Mouse (Mus musculus) naive thymus-derived CD4-positive, alpha-beta T cell, adult 2 months (primary cell): ENCODE results near the gene Ube2g1.
A peak's percentile ranks its signal among the peaks of the same experiment; 100 is the strongest.
"Not testable (repeated sequence)": the region's sequence is repeated elsewhere in the genome, so short reads cannot be mapped to it uniquely, and the experiment has no call there.

Experiments
- DNase-seq: peaks from one replicate; pipeline ENCODE4 v3.0.0-alpha.2; 2011; ENCODE audit warnings: low read depth

Ube2g1 gene

GRCm38 (mm10) chr11:72607469-72608070, 487 bp downstream of the Ube2g1 start:
- DNase-seq, result no peak

GRCm38 (mm10) chr11:72608071-72608679, 1.1 kb downstream of the Ube2g1 start:
- peak; percentile 94 for DNase-seq

- no peak for DNase-seq
These were observed 2.2 kb downstream of the Ube2g1 start for GRCm38 (mm10) chr11:72609242-72609641.

GRCm38 (mm10) chr11:72614336-72614735, 7.3 kb downstream of the Ube2g1 start:
- DNase-seq, result not testable (repeated sequence)

GRCm38 (mm10) chr11:72615931-72616330, 8.8 kb downstream of the Ube2g1 start:
- no peak for DNase-seq

DNA sequence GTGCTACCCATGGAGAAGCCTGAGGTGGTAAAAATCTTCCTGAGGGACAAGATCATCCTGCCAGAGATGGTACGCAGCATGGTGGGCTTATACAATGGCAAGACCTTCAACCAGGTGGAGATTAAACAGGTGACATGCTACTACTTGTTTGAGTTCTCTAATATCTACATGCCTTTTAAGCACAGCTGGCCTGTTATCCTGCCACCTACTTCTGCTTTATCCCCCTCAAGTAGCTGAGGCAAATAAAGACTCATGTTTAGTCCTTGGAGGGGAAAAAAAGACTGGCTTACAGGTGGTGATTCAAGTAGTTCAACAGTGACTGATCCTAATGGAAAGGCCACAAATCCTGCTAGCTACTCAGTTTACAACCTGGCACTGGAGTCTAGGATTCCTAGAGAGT, 11.4 kb downstream of the Ube2g1 start:
- DNase-seq, result no peak

DNA sequence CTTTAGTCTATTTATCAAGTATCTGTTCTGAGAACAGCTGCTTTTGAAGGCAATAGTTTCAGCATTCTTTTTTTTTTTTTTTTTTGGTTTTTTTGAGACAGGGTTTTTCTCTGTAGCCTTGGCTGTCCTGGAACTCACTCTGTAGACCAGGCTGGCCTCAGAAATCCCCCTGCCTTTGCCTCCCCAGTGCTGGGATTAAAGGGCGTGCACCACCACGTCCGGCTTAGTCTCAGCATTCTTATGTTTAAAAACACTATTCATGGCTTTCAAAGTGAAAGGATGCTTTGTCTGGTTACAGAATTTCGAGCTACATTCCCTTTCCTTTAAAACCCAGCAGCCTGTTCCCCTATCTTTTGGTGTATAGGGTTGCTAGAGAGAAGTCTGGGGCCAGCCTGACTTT, 35.6 kb downstream of the Ube2g1 start:
- no peak for DNase-seq

- DNase-seq, result no peak
These were observed 38.3 kb downstream of the Ube2g1 start for GRCm38 (mm10) chr11:72645386-72645785.

- DNase-seq, result no peak
These were observed 43.3 kb downstream of the Ube2g1 start for GRCm38 (mm10) chr11:72650347-72650746.

- peak; percentile 19 for DNase-seq
These were observed 52.8 kb downstream of the Ube2g1 start for GRCm38 (mm10) chr11:72659918-72660317.

DNA sequence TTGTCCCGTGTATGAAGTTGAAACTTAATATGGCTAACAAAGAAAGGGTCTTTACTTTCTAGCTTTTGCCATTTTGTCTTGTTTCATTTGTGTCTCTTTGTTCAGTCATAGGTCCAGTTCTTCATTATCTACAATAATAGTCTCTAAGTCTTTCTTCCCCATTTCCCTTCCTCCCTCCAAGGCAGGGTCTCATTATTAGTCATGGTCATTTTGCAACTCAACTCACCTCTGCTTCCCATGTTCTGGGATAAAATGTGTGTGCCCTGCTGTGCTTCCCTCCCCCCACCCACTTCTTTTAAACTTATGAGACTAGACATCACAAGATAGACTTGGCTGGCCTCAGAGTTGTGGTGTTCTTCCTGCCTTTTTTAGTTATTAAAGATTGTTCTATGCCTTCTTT, 53.3 kb downstream of the Ube2g1 start:
- no peak for DNase-seq

DNA sequence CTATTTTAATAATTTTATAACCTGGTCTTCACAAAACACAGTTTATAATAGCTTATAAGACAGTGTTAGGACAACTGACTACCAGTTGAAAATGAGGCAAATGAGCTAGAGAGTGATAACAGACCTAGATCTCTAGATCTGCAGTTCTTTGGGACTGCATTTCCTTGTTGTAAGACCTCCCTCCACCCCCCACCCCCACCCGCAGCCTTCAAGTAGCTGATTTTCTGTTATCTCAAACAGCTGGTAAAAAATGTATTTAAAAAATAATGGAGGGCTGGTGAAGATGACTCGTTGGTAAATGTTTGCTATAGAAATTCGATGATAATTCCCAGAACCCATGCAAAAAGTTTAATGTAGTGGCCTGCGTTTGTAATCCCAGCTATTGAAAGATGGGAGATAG, 57.6 kb downstream of the Ube2g1 start:
- no peak for DNase-seq

- no peak for DNase-seq
These were observed 63.6 kb downstream of the Ube2g1 start for GRCm38 (mm10) chr11:72670634-72671033.

DNA sequence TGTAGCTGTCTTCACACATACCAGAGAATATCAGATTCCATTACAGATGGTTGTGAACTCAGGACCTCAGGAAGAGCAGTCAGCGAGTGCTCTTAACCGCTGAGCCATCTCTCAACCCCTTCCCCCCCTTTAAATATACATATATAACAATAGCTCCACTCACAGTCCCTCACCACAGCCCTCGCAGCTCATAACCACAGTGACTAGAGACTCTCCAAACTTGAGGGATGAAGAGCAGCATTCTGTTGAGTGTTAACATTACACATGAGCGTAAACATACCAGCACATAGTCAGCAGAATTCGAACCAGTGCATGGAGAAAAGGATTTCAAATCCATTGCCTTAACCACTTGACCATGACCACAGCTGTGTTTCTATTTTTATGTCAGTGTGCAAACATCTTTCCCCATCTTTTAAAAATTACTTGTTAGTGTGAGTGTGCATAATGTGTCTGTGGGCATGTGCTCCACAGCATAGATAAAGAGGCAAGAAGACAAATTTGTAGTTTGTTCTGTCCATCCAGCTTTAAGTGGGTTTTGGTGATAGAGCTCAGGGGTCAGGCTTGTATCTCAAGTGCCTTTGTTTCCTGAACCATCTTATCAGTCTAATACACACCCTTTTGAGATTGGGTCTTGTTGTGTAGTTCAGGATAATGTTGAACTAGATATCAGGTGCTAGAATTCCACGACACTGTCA, 64.4 kb downstream of the Ube2g1 start:
- DNase-seq, result no peak

GRCm38 (mm10) chr11:72672438-72672837, 65.4 kb downstream of the Ube2g1 start:
- no peak for DNase-seq

DNA sequence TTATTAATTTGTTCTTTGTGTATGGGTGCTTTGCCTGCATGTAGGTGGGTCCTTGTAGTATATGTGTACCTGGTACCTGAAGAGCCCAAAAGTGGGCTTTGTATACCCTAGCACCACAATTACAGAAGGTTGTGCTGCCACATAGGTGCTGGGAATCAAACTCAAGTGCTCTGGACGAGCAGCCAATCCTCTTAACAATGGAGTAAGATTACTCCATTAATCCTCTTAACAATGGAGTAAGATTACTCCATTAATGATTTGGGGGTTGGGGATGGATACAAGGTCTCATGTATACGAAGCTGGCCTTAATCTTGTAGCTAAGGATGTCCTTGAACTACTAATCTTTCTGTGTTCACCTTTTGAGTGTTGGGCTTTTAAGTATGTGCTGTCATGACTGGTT, 68.2 kb downstream of the Ube2g1 start:
- no peak for DNase-seq

DNA sequence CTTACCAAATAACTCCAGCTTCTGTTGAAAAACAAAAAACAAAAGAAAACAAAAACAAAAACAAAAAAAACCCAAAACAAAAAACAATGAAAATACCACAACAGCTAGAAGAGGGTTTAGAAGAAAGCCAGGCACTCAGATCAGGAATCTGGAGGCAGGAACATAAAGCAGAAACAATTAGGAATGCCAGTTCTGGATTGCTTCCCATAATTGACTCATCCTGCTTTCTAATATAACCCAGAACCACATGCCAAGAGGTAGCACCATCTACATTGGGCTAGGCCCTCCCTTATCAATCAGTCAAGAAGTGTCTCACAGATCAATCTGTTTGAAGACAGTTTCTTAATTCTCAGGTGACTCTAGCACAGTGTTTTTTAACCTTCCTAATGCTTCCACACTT, 73.6 kb downstream of the Ube2g1 start:
- no peak for DNase-seq

- no peak for DNase-seq
These were observed 76.3 kb downstream of the Ube2g1 start for GRCm38 (mm10) chr11:72683402-72683801.

DNA sequence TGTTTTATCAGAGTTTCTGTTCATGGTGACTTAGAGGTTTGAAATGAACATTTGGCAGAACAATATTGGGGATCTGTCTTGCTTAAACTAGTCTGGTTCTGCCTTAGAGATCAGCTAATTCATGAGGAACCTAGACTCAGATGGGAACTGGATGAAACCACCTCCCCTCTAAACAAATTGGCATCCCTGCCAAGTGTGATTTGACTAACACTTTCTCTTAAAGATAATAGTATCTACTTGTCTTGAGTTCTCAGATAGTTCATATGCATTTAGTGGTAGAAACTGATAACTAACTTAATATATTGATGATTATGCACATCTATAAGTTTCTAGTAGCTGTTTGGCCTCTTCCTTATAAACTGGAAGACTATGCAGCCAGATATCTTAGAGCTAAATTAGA, 79.6 kb downstream of the Ube2g1 start:
- no peak for DNase-seq

- DNase-seq, result no peak
These were observed 81.2 kb downstream of the Ube2g1 start for GRCm38 (mm10) chr11:72688242-72688641.

DNA sequence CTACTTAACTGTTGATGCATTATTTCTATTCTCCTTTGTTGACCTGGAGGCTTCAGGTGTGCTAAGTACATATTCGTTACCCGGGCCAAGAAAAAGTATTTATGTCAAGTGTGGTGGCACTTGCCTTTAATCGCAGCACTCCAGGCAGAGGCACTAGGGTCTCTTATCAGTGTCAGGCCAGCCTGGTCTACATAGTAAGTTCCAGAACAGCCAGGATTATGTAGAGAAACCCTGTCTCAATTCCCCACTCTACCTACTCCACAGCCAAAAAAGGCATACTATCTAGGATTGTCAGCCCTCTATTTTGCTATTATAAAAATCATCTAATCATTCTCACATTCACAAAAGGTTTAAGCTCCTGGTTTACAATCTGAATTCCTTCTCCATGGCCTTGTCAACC, 82.0 kb downstream of the Ube2g1 start:
- peak; percentile 7 for DNase-seq

GRCm38 (mm10) chr11:72689551-72690510, 82.7 kb downstream of the Ube2g1 start, which contains the start of gene Ankfy1:
Ankfy1 (plus strand) TSS chr11:72690006.
- peak; percentile 98 for DNase-seq
